In the genomic region with DNA sequence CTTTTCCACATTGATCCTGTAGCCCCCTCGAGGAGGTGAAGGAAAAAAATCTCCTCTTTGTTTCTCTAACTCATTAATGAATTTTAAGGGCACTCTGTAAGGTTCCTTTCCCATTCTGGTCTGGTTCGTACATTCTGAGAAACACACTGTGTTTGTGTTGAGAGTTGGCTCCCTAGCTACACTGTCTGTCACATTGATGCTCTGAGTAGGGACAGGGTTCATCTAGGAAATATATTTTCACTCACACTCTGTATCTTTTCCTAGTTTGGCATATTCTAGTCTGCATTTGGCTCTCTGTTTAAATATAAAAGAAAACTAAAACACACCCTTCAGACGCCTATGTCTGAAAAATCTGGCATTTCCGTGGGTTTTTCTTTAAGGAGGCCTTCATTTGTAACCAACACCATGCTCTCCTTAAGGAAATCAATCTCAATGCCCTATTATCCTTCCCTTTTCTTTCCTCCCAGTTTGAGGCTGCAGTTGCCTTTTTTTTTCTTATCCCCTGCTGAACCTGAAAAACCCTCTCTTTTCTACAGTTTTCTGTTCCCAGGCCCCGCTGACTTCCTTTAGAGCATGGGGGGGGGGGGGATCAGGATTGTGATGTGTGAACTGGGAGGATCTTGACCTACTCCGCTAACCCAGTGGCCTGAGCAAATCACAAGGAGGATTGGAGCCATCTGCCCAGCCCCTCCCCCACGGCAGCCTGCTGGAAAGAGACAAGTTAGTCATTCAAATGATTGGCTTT, we compare ENCODE assay signal across 7 mouse cellular contexts. TPM values are rescaled to one million over a fixed set of nuclear protein-coding genes. Genes with fewer than 3 reads are reported as not detected.
DNase-seq lines count a peak whose midpoint lies in the region; ATAC-seq and TF ChIP-seq lines count a peak whose summit lies in the region.

No protein-coding gene starts in this region.

- intact Hi-C loops in left cerebral cortex, adult 2 months (cut with DNase I), result loop anchor here (2.0 to 5.0 kb wide), 2 partner anchors 40 to 43 kb away; no protein-coding TSS in a partner anchor

- peak overlapping the region; percentile 35 for H3K4me3 ChIP-seq in hindbrain, embryonic 15.5 days
- H3K4me3 ChIP-seq in left cerebral cortex, adult 2 months, result peak overlapping the region; percentile 39
- peak overlapping the region; percentile 57 for H3K4me3 ChIP-seq in midbrain, embryonic 11.5 days (ENCODE audit: low read depth, low read length)
- no peak overlapping the region; the same call in 1 of the 2 replicates for H3K4me3 ChIP-seq in stomach, embryonic 15.5 days (replicated peaks)

- WGBS in hindbrain, embryonic 15.5 days, result 2% methylated on average over 7 of the region's 7 CpGs
- 1% methylated on average over 7 of the region's 7 CpGs for WGBS in midbrain, embryonic 11.5 days
- 17% methylated on average over 7 of the region's 7 CpGs for WGBS in stomach, embryonic 15.5 days

- H3K4me1 ChIP-seq in hindbrain, embryonic 15.5 days (replicated peaks), result peaks cover 18% of the 10 kb centered on the region
- H3K4me1 ChIP-seq in midbrain, embryonic 11.5 days (ENCODE audit: control insufficient read depth, insufficient read depth, low read length), result peaks cover 26% of the 10 kb centered on the region
- peaks cover 5% of the 10 kb centered on the region; the same call in 1 of the 2 replicates for H3K4me1 ChIP-seq in stomach, embryonic 15.5 days

- H3K9ac ChIP-seq in hindbrain, embryonic 15.5 days, result peak overlapping the region; percentile 49
- peak overlapping the region; percentile 81 for H3K9ac ChIP-seq in midbrain, embryonic 11.5 days (ENCODE audit: low read length)
- no peak overlapping the region for H3K9ac ChIP-seq in stomach, embryonic 15.5 days

- peak; percentile 81 for DNase-seq in adrenal gland, postnatal 10 days
- DNase-seq in cerebellum, postnatal 36 days, result peak; percentile 72 to 79
- DNase-seq in gastrocnemius, adult 18-20 months (ENCODE audit: low spot score), result peak; percentile 19
- peak; percentile 57 to 72 for DNase-seq in left cerebral cortex, adult 2 months (ENCODE audit: extremely low spot score in 1 of 2, low spot score in 2 of 2)
- DNase-seq in midbrain, embryonic 11.5 days (ENCODE audit: low spot score, missing footprints), result peak; percentile 98

- TF ChIP-seq CTCF in left cerebral cortex, adult 2 months (IDR thresholded peaks at IDR 0.05), result no peak

- H3K27me3 ChIP-seq in hindbrain, embryonic 15.5 days, result no peaks in the 10 kb centered on the region
- no peaks in the 10 kb centered on the region for H3K27me3 ChIP-seq in midbrain, embryonic 11.5 days (ENCODE audit: control insufficient read depth, insufficient read depth, low read length)
- no peaks in the 10 kb centered on the region for H3K27me3 ChIP-seq in stomach, embryonic 15.5 days (replicated peaks)

- H3K27ac ChIP-seq in hindbrain, embryonic 15.5 days (replicated peaks), result peak overlapping the region; percentile 82
- H3K27ac ChIP-seq in left cerebral cortex, adult 2 months, result peak overlapping the region; percentile 76
- H3K27ac ChIP-seq in midbrain, embryonic 11.5 days (ENCODE audit: low read depth, low read length), result peak overlapping the region; percentile 94
- H3K27ac ChIP-seq in stomach, embryonic 15.5 days, result no peak overlapping the region; the same call in 1 of the 2 replicates

- H3K36me3 ChIP-seq in hindbrain, embryonic 15.5 days, result no peaks in the 10 kb centered on the region
- H3K36me3 ChIP-seq in midbrain, embryonic 11.5 days (ENCODE audit: control insufficient read depth, insufficient read depth, low read length), result peaks cover 2% of the 10 kb centered on the region; the same call in 1 of the 2 replicates
- H3K36me3 ChIP-seq in stomach, embryonic 15.5 days, result no peaks in the 10 kb centered on the region

- peak; percentile 93 for ATAC-seq in hindbrain, embryonic 15.5 days (ENCODE audit: low FRiP score, low read depth)
- peak; percentile 95 for ATAC-seq in midbrain, embryonic 11.5 days (ENCODE audit: low FRiP score)
- ATAC-seq in stomach, embryonic 15.5 days (ENCODE audit: insufficient read depth, low FRiP score, low read depth), result peak; percentile 58; the same call in 1 of the 2 replicates

- no peaks in the 10 kb centered on the region for H3K9me3 ChIP-seq in hindbrain, embryonic 15.5 days
- H3K9me3 ChIP-seq in midbrain, embryonic 11.5 days (ENCODE audit: control insufficient read depth, low read length), result no peaks in the 10 kb centered on the region
- H3K9me3 ChIP-seq in stomach, embryonic 15.5 days, result no peaks in the 10 kb centered on the region

- peak overlapping the region; percentile 55 for H3K4me2 ChIP-seq in hindbrain, embryonic 15.5 days
- peak overlapping the region; percentile 71 for H3K4me2 ChIP-seq in midbrain, embryonic 11.5 days
- H3K4me2 ChIP-seq in stomach, embryonic 15.5 days, result peak overlapping the region; percentile 29; the same call in 1 of the 2 replicates

RNA-seq across cellular contexts. Expression of gene Fabp7, which starts 0.4 kb away (rescaled TPM):
- total RNA-seq in adrenal gland, postnatal 10 days (2021), result 10 to 100 TPM; 12.0 to 15.9 TPM
- total RNA-seq in gastrocnemius, adult 18-20 months (2021), result not detected
- polyA plus RNA-seq in hindbrain, embryonic 15.5 days (2015; fragmentation: Nextera tagmentation; extraction: Ambion mirVana), result 2,182 and 2,246 TPM in 2 replicates
- total RNA-seq in left cerebral cortex, adult 2 months (2021), result 10 to 100 TPM; 48.7 to 65.4 TPM
- polyA plus RNA-seq in midbrain, embryonic 11.5 days (2014; fragmentation: Nextera tagmentation; extraction: Ambion mirVana), result 1,096 and 1,115 TPM in 2 replicates
- polyA plus RNA-seq in stomach, embryonic 15.5 days (2015; fragmentation: Nextera tagmentation; extraction: Ambion mirVana), result 60.9 and 66.4 TPM in 2 replicates

RNA-seq across cellular contexts. Expression of gene Smpdl3a, which starts 9.8 kb away (rescaled TPM):
- 10 to 100 TPM; 73.8 to 76.6 TPM for total RNA-seq in adrenal gland, postnatal 10 days (2021)
- 10 to 100 TPM; 79.2 to 79.3 TPM for total RNA-seq in gastrocnemius, adult 18-20 months (2021)
- polyA plus RNA-seq in hindbrain, embryonic 15.5 days (2015; fragmentation: Nextera tagmentation; extraction: Ambion mirVana), result 28.5 and 32.1 TPM in 2 replicates
- total RNA-seq in left cerebral cortex, adult 2 months (2021), result 10 to 100 TPM; 22.0 to 26.4 TPM
- polyA plus RNA-seq in midbrain, embryonic 11.5 days (2014; fragmentation: Nextera tagmentation; extraction: Ambion mirVana), result 10.1 and 11.8 TPM in 2 replicates
- polyA plus RNA-seq in stomach, embryonic 15.5 days (2015; fragmentation: Nextera tagmentation; extraction: Ambion mirVana), result 37.0 and 42.2 TPM in 2 replicates

Comparison
In these comparisons a context has a peak if more than half of its experiments do, and no peak if none do; other contexts are left out.
1. DNase-seq: peak in every context shown above with its lines; median percentile 98 in midbrain, embryonic 11.5 days; 81 in adrenal gland, postnatal 10 days; 76 in cerebellum, postnatal 36 days; 64 in left cerebral cortex, adult 2 months; 19 in gastrocnemius, adult 18-20 months.
2. RNA of gene Fabp7, which starts 0.4 kb away (total RNA-seq): 48.7 to 65.4 TPM in left cerebral cortex, adult 2 months and 12.0 to 15.9 TPM in adrenal gland, postnatal 10 days; not detected in gastrocnemius, adult 18-20 months; every median in the first group is over 10 times any median in the second.
3. Peak in every context shown above with its lines, with median percentiles within 50 percentile points of each other: ATAC-seq and H3K4me2 ChIP-seq.